Mouse (Mus musculus) bone marrow macrophage, adult 2 months (primary cell): Measurements from ENCODE around the gene Krt1.

Experiments
- CTCF ChIP-seq: IDR thresholded peaks from 2 replicates; pipeline ENCODE4 v1.5.1; 2012; ENCODE audit warnings: low read depth, mild to moderate bottlenecking, low read length, moderate library complexity
- POLR2A ChIP-seq: IDR thresholded peaks from 2 replicates; pipeline ENCODE4 v1.6.1; 2012; ENCODE audit warnings: mild to moderate bottlenecking, low read depth, low read length, borderline replicate concordance

DNA sequence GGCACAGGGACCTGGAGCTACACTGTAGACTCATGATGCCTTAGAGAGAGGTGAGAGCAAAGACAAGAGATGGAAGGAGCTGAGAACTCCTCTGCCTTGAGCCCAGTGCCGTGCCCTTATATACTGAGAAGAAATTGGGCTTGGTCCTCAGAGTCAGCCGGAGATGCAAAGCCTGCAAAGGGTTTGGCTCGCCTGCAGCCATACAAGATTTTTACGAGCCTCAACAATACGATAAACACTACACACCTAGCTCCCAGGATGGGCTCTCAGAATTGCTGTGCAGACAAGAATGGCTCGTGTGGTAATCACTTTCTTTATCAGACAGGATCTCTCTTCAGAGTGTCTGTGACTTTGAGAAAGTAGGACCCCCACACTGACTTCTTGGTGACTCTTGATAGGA lies at the start of gene Krt1:
- TF ChIP-seq CTCF: no peak
- TF ChIP-seq POLR2A: no peak
